Mouse (Mus musculus) heart, embryonic 11.5 days (tissue): Measurements from ENCODE around the gene Pcyt1a. TPM values are rescaled to one million over a fixed set of nuclear protein-coding genes. Genes with fewer than 3 reads are reported as not detected.

Experiments
- ATAC-seq: fragments of 200-750 bp; cut with Nextera tagmentation; replicated peaks from 2 replicates; pipeline ENCODE4 v1.8.0; 2017; ENCODE audit warnings: moderate library complexity; ENCODE audit not compliant: insufficient number of reproducible peaks, low FRiP score, low TSS enrichment
- H3K27ac ChIP-seq: fragments of 300-500 bp; sonication (generic); 2 replicates; pipeline ENCODE4 v1.5.1; 2014; ENCODE audit warnings: mild to moderate bottlenecking, low read depth, low read length
- H3K27me3 ChIP-seq: fragments of 300-500 bp; sonication (generic); 2 replicates; pipeline ENCODE4 v1.6.1; 2014; ENCODE audit warnings: mild to moderate bottlenecking, low read length, mixed read lengths; ENCODE audit not compliant: control insufficient read depth, insufficient read depth
- H3K36me3 ChIP-seq: fragments of 300-500 bp; sonication (generic); 2 replicates; pipeline ENCODE4 v1.6.1; 2014; ENCODE audit warnings: mild to moderate bottlenecking, low read length, moderate library complexity, mixed read lengths; ENCODE audit not compliant: control insufficient read depth, insufficient read depth
- H3K4me1 ChIP-seq: fragments of 300-500 bp; sonication (generic); 2 replicates; pipeline ENCODE4 v1.6.1; 2014; ENCODE audit warnings: low read length; ENCODE audit not compliant: control insufficient read depth, insufficient read depth
- H3K4me2 ChIP-seq: fragments of 300-500 bp; sonication (generic); 2 replicates; pipeline ENCODE4 v1.6.1; 2014; ENCODE audit warnings: mild to moderate bottlenecking, moderate library complexity
- H3K4me3 ChIP-seq: fragments of 300-500 bp; sonication (generic); 2 replicates; pipeline ENCODE4 v1.5.1; 2014; ENCODE audit warnings: low read depth, low read length
- H3K9ac ChIP-seq: fragments of 300-500 bp; sonication (generic); 2 replicates; pipeline ENCODE4 v1.6.1; 2014; ENCODE audit warnings: mild to moderate bottlenecking, low read depth, low read length, moderate library complexity
- H3K9me3 ChIP-seq: fragments of 300-500 bp; sonication (generic); replicated peaks from 2 replicates; pipeline ENCODE4 v1.6.1; 2016; ENCODE audit warnings: low read length; ENCODE audit not compliant: control insufficient read depth
- WGBS: fragments of 180-500 bp; shearing (Covaris S2); extraction: QIAGEN DNeasy Blood & Tissue Kit; methylation state at CpG from one replicate; pipeline ENCODE4 v1.1.7; 2014; ENCODE audit not compliant: insufficient replicate concordance; 5-methylcytosine and 5-hydroxymethylcytosine counted together
- polyA plus RNA-seq: library from polyadenylated mRNA; unstranded; fragments of >200 nt; fragmentation: Nextera tagmentation; extraction: Ambion mirVana; gene quantifications from 2 replicates; pipeline ENCODE4 v1.2.1, GENCODE M21; 2014

Gene Pcyt1a
- polyA plus RNA-seq, 1 experiment from 2014 or later, result 41.8 TPM

DNA sequence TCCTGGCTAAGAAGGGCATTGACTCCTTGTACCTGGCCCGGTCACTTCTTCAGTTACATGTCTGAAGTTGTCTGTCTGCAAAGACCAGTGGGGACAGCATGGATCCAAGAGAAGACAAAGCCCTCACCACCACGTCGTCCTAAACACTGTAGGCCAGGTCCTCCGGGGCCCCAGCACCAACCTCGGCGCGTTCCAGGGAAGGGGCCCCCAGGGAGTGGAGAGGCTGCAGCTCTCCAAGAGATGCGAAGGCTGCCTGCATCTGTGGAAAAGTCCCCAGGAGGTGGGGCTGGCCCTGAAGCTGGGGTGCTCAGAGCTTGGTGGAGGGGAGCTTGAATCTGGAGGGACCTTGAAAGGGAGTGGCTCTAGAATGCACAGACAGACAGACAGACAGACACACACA is 75.6 kb downstream of the Pcyt1a start:
- peaks cover 30% of the 10 kb centered on the region for H3K4me1 ChIP-seq
- no peak overlapping the region for H3K9ac ChIP-seq
- no peak overlapping the region for H3K27ac ChIP-seq
- H3K27me3 ChIP-seq, result peaks cover 4% of the 10 kb centered on the region; the same call in 1 of the 2 replicates
- H3K36me3 ChIP-seq, result no peaks in the 10 kb centered on the region
- H3K4me3 ChIP-seq, result no peak overlapping the region
- WGBS, result 79% methylated on average over 8 of the region's 8 CpGs
- no peak for ATAC-seq
- no peak overlapping the region for H3K4me2 ChIP-seq
- no peaks in the 10 kb centered on the region for H3K9me3 ChIP-seq

DNA sequence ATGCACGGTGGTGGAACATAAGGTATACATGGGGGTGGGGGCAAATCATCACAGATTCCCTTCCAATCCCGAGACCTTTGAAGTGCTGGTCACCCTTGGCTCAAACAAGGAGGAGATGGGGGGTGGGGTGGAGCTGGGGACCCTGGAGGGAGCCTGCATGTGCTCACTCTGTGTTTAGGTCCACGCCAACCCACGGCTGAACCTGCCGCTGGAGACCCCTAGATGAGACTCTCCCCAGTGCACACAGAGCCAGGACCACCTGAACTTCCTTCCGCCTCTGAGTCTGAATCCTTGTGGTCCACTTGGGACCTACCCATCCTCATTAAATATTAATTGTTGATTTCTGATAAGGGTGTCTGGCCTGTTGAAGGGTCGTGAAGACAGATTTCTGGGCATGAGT is 76.1 kb downstream of the Pcyt1a start:
- no peak overlapping the region for H3K4me3 ChIP-seq
- H3K27me3 ChIP-seq, result peaks cover 4% of the 10 kb centered on the region; the same call in 1 of the 2 replicates
- no peak for ATAC-seq
- 0 out of 2 replicates have a peak overlapping the region, but pooled peaks have one; percentile 24 for H3K9ac ChIP-seq
- peaks cover 30% of the 10 kb centered on the region for H3K4me1 ChIP-seq
- no peaks in the 10 kb centered on the region for H3K9me3 ChIP-seq
- no peaks in the 10 kb centered on the region for H3K36me3 ChIP-seq
- H3K4me2 ChIP-seq, result no peak overlapping the region
- 0 out of 2 replicates have a peak overlapping the region, but pooled peaks have one; percentile 18 for H3K27ac ChIP-seq
- 70% methylated on average over 7 of the region's 7 CpGs for WGBS

DNA sequence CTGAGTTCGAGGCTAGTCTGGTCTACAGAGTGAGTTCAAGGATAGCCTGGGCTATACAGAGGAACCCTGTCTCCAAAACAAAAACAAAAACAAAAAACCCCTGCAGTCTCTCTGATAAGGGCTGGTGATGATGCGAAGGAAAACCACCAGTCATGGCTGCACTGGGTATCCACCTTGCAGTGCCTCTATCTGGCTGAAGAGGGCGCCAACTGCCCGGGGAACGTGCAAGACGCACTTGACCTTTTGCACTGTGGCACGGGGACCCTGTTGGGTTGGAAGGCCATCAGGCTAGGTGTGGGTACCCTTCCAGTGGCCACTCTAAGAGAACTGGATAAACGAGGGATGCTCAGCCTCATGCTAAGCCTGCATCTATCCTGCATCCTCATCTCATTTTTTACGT is 76.7 kb downstream of the Pcyt1a start:
- WGBS, result 17% methylated on average over 9 of the region's 9 CpGs
- H3K4me3 ChIP-seq, result no peak overlapping the region
- peaks cover 30% of the 10 kb centered on the region for H3K4me1 ChIP-seq
- H3K27me3 ChIP-seq, result peaks cover 4% of the 10 kb centered on the region; the same call in 1 of the 2 replicates
- H3K9ac ChIP-seq, result 0 out of 2 replicates have a peak overlapping the region, but pooled peaks have one; percentile 24
- 0 out of 2 replicates have a peak, but pooled peaks have one; percentile 14 for ATAC-seq
- H3K4me2 ChIP-seq, result peak overlapping the region; percentile 25
- no peaks in the 10 kb centered on the region for H3K9me3 ChIP-seq
- no peaks in the 10 kb centered on the region for H3K36me3 ChIP-seq
- H3K27ac ChIP-seq, result peak overlapping the region; percentile 94

DNA sequence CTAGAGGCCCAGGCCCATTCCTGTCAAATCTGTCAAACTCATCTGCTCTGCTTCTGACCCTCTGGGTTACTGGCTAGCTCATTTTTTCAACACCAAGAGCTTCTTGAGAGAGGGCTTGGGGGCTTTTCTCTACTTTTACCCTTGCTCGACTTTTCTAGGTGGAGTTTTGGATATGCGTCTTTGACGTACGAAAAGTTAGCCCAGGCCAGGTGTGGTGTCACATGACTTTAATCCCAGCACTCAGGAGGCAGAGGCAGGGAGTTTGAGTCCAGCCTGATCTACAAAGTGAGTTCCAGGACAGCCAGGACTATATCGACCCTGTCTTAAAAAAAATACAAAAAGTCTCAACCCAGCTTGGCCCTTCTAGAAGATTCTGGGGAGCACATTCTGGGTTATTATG is 77.3 kb downstream of the Pcyt1a start:
- Histone ChIP-seq H3K9ac (no peak overlapping the region), H3K9me3 (no peaks in the 10 kb centered on the region), H3K27me3 (peaks cover 4% of the 10 kb centered on the region; the same call in 1 of the 2 replicates), H3K27ac (peak overlapping the region; percentile 94), H3K36me3 (no peaks in the 10 kb centered on the region), H3K4me1 (peaks cover 30% of the 10 kb centered on the region), H3K4me3 (no peak overlapping the region), H3K4me2 (peak overlapping the region; percentile 47)
- 72% methylated on average over 5 of the region's 5 CpGs for WGBS
- ATAC-seq, result no peak

DNA sequence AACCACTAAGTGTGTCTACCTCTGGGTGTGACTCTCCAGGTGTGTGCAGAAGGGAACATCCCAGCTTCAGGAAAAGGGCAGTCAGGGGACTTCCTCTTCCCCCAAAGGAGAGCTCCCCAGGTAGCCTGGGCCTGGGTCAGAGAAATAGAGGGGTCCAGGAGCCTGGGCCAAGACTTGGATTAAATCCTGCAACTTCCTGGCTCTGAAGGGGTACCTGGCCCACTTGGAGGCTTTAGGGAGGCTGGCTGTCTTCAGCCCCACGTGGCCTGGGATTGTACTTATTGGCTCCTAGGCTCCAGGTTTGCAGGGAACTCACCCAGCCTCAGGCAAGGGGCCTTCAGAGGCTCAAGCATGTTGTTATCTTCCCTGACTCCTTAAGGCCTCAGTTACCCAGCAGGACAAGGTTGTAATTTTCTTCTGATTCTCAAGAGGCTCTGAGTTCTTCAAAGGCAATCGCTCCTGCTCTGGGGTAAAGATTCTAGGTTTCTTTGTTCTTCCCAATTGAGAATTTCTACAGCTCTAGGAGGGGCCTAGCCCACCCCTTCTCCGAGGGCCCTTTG is 77.9 kb downstream of the Pcyt1a start:
- peak overlapping the region; percentile 60 for H3K9ac ChIP-seq
- peaks cover 4% of the 10 kb centered on the region; the same call in 1 of the 2 replicates for H3K27me3 ChIP-seq
- H3K4me1 ChIP-seq, result peaks cover 30% of the 10 kb centered on the region
- WGBS, result 29% methylated on average over 3 of the region's 3 CpGs
- no peaks in the 10 kb centered on the region for H3K36me3 ChIP-seq
- peak overlapping the region; percentile 47 for H3K4me2 ChIP-seq
- ATAC-seq, result no peak
- peak overlapping the region; percentile 94 for H3K27ac ChIP-seq
- no peaks in the 10 kb centered on the region for H3K9me3 ChIP-seq
- H3K4me3 ChIP-seq, result no peak overlapping the region

DNA sequence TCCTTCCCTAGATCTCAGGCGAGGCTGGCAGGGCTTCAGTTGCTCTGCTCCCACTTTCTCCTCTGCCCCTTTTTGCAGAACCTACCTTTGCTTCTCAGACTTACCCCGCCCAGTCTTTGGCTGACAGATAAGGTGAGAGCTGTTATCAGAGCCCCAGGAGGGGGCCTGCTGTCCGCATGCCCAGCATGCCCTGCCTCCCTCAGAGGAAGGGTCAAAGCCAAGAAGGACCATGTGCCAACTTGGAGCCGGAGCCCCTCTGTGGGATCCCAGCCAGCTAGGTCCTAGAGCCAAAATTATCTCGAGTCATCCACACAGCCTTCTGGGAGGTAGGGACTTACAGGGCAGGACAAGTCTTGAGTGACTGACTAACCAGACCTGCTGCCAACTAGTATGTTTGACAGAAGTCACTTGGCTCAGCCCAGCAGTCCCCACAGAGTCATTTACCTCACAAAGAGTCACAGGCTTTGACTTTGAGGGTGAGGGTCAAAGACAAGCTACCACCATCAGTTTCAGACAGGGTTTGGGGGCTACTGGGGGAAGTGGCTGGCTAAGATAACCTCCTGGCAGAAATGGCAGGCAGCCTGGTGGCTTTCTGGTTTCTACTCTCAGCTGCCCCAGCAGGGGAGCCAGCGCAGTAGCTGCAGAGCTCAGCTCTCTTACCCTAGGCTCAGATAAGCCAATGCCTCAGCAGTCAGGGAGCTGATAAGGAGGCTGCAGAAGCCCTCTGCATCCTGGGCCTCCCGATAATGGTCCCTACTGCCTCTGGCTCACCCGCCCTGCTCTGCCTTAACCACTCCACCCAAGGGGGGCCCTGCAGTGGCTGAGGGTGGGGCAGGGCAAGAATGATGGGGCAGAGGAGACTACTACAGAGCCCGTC is 78.6 kb downstream of the Pcyt1a start:
- H3K9ac ChIP-seq, result peak overlapping the region; percentile 56; the same call in 1 of the 2 replicates
- H3K27me3 ChIP-seq, result peaks cover 4% of the 10 kb centered on the region; the same call in 1 of the 2 replicates
- no peaks in the 10 kb centered on the region for H3K9me3 ChIP-seq
- H3K4me3 ChIP-seq, result no peak overlapping the region
- H3K27ac ChIP-seq, result peak overlapping the region; percentile 94
- H3K4me2 ChIP-seq, result peak overlapping the region; percentile 47
- H3K36me3 ChIP-seq, result no peaks in the 10 kb centered on the region
- peaks cover 32% of the 10 kb centered on the region for H3K4me1 ChIP-seq
- 13% methylated on average over 9 of the region's 9 CpGs for WGBS
- ATAC-seq, result peak; percentile 91

DNA sequence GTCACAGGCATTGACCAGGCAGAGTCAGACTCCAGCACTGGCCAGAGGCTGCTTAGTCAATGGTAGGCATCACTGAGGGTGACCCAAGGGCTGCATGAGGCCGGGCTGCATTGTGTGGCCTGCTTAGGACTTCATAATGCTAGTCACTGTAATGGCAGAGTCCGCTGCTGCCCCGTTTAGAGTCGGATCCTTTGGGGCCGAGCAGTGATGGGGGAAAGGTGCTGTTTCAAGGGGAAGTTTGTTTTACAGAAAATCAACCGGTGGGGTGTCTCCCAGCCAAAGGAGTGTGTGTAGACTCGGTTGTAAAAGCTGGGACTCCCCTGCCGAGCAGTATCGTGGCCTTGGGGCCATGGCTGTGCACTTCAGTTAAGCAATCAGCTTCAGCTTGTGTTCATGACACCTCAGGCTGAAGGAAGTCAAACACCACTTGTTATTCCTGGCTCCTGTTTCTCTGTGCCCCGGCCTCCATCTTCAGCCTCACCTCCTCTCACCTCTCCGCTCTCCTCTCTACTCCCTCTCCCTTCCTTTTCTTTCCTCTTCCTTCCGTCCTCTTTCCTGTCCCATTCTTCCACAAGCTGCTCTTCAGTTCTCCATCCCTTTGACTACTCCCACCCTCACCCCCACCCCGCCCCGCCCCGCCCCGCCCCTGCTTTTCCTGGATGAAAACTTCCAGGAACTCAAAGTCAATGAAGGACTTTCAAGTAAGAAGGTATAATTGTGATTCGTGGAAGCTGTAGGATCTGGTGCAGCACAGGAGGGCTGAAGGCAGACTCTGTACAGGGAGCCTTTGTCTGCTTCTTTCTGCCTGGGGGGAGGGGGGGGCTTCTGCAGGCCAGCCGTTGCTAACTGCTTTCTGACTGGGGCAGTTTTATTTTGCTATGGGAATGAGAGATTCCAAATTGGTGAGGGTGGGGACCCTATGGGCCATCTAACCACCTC is 79.9 kb downstream of the Pcyt1a start:
- peak overlapping the region; percentile 64 for H3K9ac ChIP-seq

DNA sequence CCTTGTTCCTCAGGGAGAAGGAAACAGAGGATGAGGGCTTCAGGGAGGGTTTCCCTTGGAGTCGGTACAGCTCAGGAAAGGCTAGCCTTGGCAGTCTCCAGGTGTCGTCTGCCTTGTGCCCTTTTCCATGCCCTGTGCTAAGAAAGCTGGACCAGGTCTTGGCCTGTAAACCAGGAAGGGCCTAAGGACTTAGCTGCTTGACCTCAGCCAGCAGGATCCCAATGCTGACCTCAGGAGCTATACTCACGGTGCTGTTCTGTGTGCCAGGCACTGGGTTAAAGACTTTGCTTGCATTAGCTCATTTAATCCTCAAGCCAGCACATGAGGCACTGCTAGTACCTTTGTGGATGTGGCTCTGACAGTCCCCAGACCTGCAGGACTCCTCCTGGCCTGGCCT is 80.6 kb downstream of the Pcyt1a start:
- H3K9ac ChIP-seq, result peak overlapping the region; percentile 64
- H3K4me2 ChIP-seq, result peak overlapping the region; percentile 22; the same call in 1 of the 2 replicates
- ATAC-seq, result no peak
- H3K4me3 ChIP-seq, result no peak overlapping the region
- peak overlapping the region; percentile 94 for H3K27ac ChIP-seq
- no peaks in the 10 kb centered on the region for H3K27me3 ChIP-seq
- H3K9me3 ChIP-seq, result no peaks in the 10 kb centered on the region
- H3K36me3 ChIP-seq, result no peaks in the 10 kb centered on the region
- 71% methylated on average over 3 of the region's 3 CpGs for WGBS
- peaks cover 33% of the 10 kb centered on the region for H3K4me1 ChIP-seq

More for the DNA sequence above, 79.9 kb downstream of the Pcyt1a start:
- peak overlapping the region; percentile 47 for H3K4me2 ChIP-seq
- H3K36me3 ChIP-seq, result no peaks in the 10 kb centered on the region
- H3K27ac ChIP-seq, result peak overlapping the region; percentile 94
- ATAC-seq, result no peak
- no peaks in the 10 kb centered on the region for H3K9me3 ChIP-seq
- H3K27me3 ChIP-seq, result peaks cover 4% of the 10 kb centered on the region; the same call in 1 of the 2 replicates
- H3K4me3 ChIP-seq, result no peak overlapping the region
- 55% methylated on average over 18 of the region's 18 CpGs for WGBS
- peaks cover 32% of the 10 kb centered on the region for H3K4me1 ChIP-seq
